Mouse (Mus musculus): ENCODE data around the gene Gcsh.

The Gcsh gene

DNA sequence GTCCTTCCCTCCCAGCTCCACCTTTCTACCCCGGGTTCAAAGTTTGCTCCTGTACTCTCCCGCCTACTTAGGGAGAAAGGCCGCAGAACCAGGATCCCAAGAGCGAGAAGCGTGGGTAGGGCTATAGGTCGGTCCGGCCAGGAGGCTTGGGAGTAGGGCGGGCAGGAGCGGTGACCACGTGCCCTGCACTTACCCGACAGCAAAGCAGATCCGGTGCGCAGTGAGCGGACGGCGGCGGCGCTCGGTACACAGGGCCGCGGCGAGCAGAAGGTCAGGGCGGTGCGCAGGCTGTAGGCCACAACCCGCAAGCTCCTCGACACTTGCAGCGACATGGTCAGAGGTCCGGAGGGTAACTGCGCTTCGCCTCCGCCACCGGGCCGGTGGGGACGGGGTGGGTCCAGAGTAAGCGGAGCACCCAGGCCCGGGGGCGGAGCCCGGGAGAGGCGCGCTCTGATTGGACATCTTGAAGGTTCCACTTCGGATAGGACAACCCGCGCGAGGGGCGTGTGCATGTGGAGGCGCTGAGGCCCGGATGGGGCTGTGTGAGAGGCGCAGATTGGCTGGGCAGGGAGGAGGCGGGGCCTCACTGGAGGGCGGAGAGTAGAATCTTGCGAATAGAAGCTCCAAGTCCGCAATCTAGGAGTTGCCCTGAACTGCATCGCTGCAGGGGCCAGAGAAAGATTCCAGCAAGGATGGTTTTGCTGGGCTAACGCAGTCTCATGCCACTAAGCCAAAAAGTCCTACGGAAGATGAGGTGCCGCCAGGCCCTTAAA, at the start of gene Gcsh:
TSS of gene Gcsh (minus strand) at position 443 of the 773 bp plus-strand sequence.
- ATAC-seq (ENCODE audit: low TSS enrichment), result peak; percentile 99

- ATAC-seq (ENCODE audit: low TSS enrichment), result no peak
Observed at GRCm38 (mm10) chr8:117039843-117040242, 46.5 kb upstream of the Gcsh start.

- ATAC-seq (ENCODE audit: low TSS enrichment), result no peak
Observed at GRCm38 (mm10) chr8:117037374-117037935, 44.1 kb upstream of the Gcsh start.

GRCm38 (mm10) chr8:117033393-117033792, 40.1 kb upstream of the Gcsh start:
- no peak for ATAC-seq (ENCODE audit: low TSS enrichment)

- ATAC-seq (ENCODE audit: low TSS enrichment), result no peak
Observed at GRCm38 (mm10) chr8:117032609-117033008, 39.3 kb upstream of the Gcsh start.

DNA sequence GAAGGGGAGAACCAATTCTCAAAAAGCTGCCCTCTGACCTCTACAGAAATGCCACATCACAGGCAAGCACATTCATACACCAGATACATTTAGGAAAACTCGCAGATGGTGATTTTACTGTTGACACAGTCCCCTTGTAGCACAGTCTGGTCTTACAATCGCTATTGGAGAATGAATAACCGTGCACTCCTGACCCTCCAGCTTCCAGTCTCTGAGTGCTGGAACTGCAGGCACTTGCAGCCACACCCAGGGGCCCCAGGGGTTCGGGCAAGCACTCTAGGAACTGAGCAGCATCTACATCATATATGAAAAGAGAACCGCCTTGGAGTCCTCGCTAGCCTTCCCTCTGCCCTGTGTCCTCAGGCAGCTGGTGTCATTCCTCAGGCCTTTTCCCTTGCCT, 38.1 kb upstream of the Gcsh start:
- ATAC-seq (ENCODE audit: low TSS enrichment), result no peak

DNA sequence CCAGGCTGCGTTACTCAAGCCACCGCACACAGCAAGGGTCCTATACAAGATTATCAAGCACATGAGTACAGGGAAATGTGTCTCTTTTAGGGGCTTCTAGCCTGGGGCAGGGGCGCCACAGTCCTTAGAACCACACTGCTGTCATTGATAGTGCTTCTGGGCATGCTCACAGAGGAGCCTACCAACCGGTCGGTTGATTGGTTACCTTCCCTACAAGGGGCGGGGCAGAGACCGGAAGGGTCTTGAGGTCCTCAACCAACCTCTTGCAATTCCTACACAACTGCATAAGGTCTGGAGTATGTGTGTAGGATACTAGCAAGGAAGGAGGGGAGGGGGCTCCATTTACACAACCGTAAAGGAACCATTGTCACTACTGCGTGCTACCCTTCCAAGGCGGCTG, 35.3 kb upstream of the Gcsh start:
- no peak for ATAC-seq (ENCODE audit: low TSS enrichment)

- ATAC-seq (ENCODE audit: low TSS enrichment), result no peak
Observed at GRCm38 (mm10) chr8:117027601-117028000, 34.3 kb upstream of the Gcsh start.

DNA sequence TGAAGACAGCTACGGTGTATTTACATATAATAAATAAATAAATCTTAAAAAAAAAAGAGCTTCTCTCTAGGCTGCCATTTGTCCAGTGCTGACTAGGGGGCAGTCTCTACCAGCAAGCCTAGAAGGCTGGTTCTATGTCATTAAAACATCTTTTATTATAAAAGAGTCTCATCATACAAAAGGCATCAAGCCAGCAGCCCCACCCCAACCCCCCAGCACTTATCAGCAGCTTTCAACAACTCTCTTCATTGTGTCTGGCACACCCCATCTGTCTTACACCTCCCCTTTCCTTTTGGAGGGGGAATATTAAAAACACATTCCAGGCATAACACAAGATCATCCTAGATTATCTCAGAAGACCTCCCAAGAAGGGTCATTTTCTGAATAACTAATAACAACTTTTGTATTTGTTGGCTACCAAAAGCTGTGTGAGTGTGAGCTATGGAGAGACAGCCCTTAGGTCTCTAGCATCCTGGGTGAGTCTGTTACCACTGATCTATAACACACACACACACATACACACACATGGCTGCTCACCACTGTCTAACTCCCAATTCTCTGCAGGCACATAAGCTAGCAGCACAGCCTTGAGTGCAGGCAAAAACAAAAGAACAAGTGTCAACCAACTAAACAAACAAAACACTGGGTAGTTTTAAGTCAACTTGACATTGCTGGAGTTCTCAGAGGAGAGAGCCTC, 29.1 kb upstream of the Gcsh start:
- ATAC-seq (ENCODE audit: low TSS enrichment), result no peak

DNA sequence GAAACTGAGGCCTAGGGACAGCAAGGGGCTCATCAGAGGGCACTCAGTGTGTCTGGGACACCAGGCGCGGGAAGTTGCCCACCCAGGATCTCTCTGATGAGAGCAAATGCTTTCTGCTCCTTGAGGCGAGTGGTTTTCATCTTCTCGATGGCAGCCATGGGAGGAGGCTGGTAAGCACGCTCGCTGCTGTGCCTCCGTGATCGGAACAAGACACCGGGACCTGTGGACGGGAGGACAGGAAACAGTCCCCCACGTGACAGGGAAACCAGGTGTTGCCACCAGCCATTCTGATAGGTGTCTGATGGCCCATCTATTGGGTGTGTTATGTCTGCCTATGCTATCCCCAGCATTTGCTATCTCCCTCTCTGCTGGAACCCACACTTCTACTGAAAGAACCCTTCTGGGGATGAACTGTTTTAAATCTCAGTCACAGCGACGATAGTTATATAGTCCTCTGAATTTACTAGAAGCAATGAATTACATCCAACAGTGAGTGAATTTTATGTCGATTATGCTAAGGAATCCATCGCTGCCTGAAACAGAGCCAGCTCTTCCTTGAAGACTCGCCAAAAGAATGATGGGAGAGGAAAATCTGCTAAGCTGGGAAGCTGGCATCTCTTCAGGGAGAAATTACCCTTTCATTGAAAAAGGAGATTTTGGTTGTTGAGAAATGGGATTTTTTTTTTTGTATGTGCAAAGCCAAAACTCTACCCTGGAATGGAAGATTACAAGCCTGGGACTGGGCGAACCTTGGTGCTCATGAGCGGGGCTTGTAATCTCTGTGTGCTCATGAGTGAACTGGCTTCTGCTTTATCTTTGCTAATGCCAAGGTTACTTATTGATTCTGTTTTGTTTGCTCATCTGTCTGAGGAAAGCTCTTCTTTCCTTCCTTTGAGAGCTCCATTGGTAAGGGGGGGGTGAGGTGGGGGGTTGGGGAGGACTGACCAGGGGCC, 26.3 kb upstream of the Gcsh start:
- ATAC-seq (ENCODE audit: low TSS enrichment), result peak; percentile 79

- no peak for ATAC-seq (ENCODE audit: low TSS enrichment)
Observed at GRCm38 (mm10) chr8:117017896-117018295, 24.6 kb upstream of the Gcsh start.

GRCm38 (mm10) chr8:117017006-117017405, 23.7 kb upstream of the Gcsh start:
- ATAC-seq (ENCODE audit: low TSS enrichment), result no peak

GRCm38 (mm10) chr8:117015670-117016069, 22.3 kb upstream of the Gcsh start:
- ATAC-seq (ENCODE audit: low TSS enrichment), result no peak

GRCm38 (mm10) chr8:117011366-117011765, 18.0 kb upstream of the Gcsh start:
- no peak for ATAC-seq (ENCODE audit: low TSS enrichment)

GRCm38 (mm10) chr8:116994016-116994716, 829 bp upstream of the Gcsh start:
- no peak for ATAC-seq (ENCODE audit: low TSS enrichment)

- peak; percentile 9; the same call in 1 of the 2 replicates for ATAC-seq (ENCODE audit: low TSS enrichment)
Observed at GRCm38 (mm10) chr8:116992176-116992971, 963 bp downstream of the Gcsh start.

DNA sequence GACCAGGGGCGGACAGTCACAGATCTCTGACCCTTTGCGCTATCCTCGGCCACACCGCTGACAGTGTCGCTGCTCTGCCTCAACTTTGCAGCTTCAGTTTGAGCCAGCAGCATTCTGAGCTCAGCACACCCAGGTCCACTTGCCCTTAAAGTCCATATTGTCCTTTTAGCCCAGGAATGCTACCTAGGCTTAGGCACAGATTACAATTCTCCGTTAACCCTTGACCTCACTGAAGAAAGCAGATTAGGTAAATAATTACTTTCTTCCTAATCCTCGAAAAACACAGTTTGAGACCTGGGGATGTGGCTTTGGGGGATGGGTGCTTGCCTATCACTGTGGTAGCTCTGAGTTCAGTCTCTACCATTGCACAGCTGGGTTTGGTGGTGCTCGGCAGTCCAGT, 2.1 kb downstream of the Gcsh start:
- no peak for ATAC-seq (ENCODE audit: low TSS enrichment)

GRCm38 (mm10) chr8:116989842-116990241, 3.5 kb downstream of the Gcsh start:
- ATAC-seq (ENCODE audit: low TSS enrichment), result no peak

GRCm38 (mm10) chr8:116980117-116980516, 13.2 kb downstream of the Gcsh start:
- peak; percentile 38 for ATAC-seq (ENCODE audit: low TSS enrichment)

DNA sequence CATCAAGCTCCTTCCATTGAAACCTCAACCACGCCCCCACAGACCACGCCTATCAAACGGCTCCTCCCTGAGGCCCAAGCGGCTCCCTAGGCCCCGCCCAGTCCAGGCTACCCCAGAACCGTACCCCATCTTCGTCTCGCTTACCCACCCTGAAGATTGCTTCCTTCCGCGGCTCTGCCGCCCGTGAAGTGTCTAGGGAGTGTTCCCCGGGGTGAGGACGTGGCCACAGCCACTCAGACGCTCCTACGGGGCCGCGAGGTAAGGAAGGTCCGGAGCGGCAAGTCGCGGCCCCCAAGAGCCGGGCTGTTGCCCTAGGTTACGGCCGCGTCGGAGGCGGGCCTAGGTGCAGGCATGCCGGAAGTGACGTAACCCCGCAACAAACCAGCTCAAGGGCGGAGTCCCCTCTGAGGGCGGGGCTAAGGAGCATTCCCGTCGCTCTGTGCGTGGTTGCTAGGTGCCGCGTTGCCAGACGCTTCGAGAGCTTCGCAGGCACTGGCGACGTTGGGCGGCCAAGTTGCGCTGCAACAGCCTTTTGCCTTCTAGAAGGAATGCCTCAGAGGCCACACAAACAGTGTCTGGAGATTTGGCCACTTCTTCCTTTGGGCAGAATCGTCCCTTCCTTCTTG, 14.6 kb downstream of the Gcsh start, which contains the start of gene 1700030J22Rik:
TSS of gene 1700030J22Rik (minus strand) at position 329 of the 626 bp plus-strand sequence.
- ATAC-seq (ENCODE audit: low TSS enrichment), result peak; percentile 96
